Mouse (Mus musculus) fat pad, adult 2 months (tissue): Measurements from ENCODE around the gene BC049352.

Experiments
- DNase-seq: peaks from one replicate; pipeline ENCODE4 v3.0.0-alpha.2; 2011; ENCODE audit warnings: low read depth, low spot score; ENCODE audit errors: extremely low read depth

The BC049352 gene

GRCm38 (mm10) chr9:45181770-45182169, at the start of gene BC049352:
Gene BC049352, plus strand, starts transcription at chr9:45182007.
- no peak for DNase-seq

GRCm38 (mm10) chr9:45133484-45134310, 48.1 kb upstream of the BC049352 start:
- DNase-seq, result no peak

GRCm38 (mm10) chr9:45136442-45137169, 45.2 kb upstream of the BC049352 start:
- no peak for DNase-seq

- DNase-seq, result no peak
Measured at GRCm38 (mm10) chr9:45138191-45139032, 43.4 kb upstream of the BC049352 start, which contains the start of gene Scn4b. Gene Scn4b, plus strand, starts transcription at chr9:45138395.

GRCm38 (mm10) chr9:45139082-45139481, 42.7 kb upstream of the BC049352 start:
- no peak for DNase-seq

- no peak for DNase-seq
Measured at GRCm38 (mm10) chr9:45140945-45141344, 40.9 kb upstream of the BC049352 start.

GRCm38 (mm10) chr9:45142686-45143085, 39.1 kb upstream of the BC049352 start:
- no peak for DNase-seq

- DNase-seq, result no peak
Measured at GRCm38 (mm10) chr9:45145533-45146266, 36.1 kb upstream of the BC049352 start.

- no peak for DNase-seq
Measured at GRCm38 (mm10) chr9:45146267-45146597, 35.6 kb upstream of the BC049352 start.

GRCm38 (mm10) chr9:45150933-45151332, 30.9 kb upstream of the BC049352 start:
- DNase-seq, result no peak

- no peak for DNase-seq
Measured at GRCm38 (mm10) chr9:45153361-45153760, 28.4 kb upstream of the BC049352 start.

- no peak for DNase-seq
Measured at GRCm38 (mm10) chr9:45167903-45168302, 13.9 kb upstream of the BC049352 start.

- DNase-seq, result no peak
Measured at GRCm38 (mm10) chr9:45170150-45170549, 11.7 kb upstream of the BC049352 start.

- DNase-seq, result no peak
Measured at GRCm38 (mm10) chr9:45171073-45171610, 10.7 kb upstream of the BC049352 start.

GRCm38 (mm10) chr9:45173475-45173874, 8.3 kb upstream of the BC049352 start:
- no peak for DNase-seq

GRCm38 (mm10) chr9:45179282-45179681, 2.5 kb upstream of the BC049352 start:
- DNase-seq, result no peak

GRCm38 (mm10) chr9:45182521-45182920, 714 bp downstream of the BC049352 start:
- no peak for DNase-seq

- no peak for DNase-seq
Measured at GRCm38 (mm10) chr9:45183266-45183665, 1.5 kb downstream of the BC049352 start.

GRCm38 (mm10) chr9:45185250-45185649, 3.4 kb downstream of the BC049352 start:
- DNase-seq, result no peak
